Comparison of ENCODE assay signal across 8 mouse cellular contexts in the genomic region with DNA sequence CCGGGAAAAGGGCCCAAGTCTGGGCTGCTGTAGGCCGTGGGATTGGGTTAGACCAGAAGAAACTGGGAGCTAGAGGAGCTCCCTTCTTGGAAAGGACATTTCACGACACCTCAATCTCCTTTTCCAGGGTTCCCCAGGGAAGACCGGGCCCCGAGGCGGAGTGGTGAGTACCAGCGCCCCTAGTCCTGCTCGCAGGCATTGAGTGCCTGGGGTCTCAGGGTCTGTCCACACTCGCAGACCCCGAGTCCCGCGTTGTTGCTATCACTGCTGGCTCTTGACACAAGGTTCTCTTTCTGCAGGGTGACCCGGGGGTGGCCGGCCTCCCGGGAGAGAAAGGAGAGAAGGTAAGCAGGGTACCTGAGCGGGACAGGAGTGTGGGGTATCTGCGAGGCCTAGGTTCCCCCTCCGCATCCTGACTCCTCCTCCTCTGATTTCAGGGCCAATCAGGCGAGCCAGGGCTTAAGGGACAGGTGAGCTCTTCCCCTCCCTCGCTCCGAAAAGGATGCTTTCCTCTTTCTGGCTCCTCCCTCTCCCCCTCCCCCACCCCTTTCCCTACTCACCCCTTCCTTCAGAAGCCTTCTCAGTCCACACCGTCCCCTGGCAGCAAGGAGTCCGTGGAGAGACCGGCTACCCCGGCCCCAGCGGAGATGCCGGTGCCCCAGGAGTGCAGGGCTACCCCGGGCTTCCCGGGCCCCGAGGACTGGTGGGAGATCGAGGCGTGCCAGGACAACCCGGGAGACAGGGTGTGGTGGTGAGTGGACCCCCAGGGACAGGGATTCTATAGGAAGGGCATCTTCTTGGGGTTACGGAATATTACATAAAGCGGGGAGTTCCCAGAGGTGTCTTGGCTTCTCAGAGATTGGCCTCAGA. TPM values are rescaled to one million over a fixed set of nuclear protein-coding genes. Genes with fewer than 3 reads are reported as not detected.
DNase-seq lines count a peak whose midpoint lies in the region; ATAC-seq and TF ChIP-seq lines count a peak whose summit lies in the region.

No protein-coding gene starts in this region.

- H3K36me3 ChIP-seq in hindbrain, embryonic 11.5 days (ENCODE audit: control insufficient read depth, insufficient read depth, low read length) = no peaks in the 10 kb centered on the region

- peak overlapping the region; percentile 8; the same call in 1 of the 2 replicates for H3K4me2 ChIP-seq in hindbrain, embryonic 11.5 days (replicated peaks; ENCODE audit: low read depth, low read length)

- peak; percentile 34 for DNase-seq in layer of hippocampus, adult 9-11 months
- DNase-seq in layer of hippocampus, adult 18-20 months (ENCODE audit: low spot score in 2 of 2) = no peak
- DNase-seq in cerebellum, postnatal 10 days = peak; percentile 41 to 43
- DNase-seq in hindbrain, embryonic 11.5 days (ENCODE audit: low spot score) = peak; percentile 24
- DNase-seq in gastrocnemius, postnatal 25 days = no peak
- no peak for DNase-seq in MN1 (ENCODE audit: low spot score)
- DNase-seq in lung, adult 2 months = no peak

- no peak overlapping the region for H3K4me3 ChIP-seq in hindbrain, embryonic 11.5 days (ENCODE audit: low read depth, low read length)
- peak overlapping the region; percentile 40 for H3K4me3 ChIP-seq in olfactory bulb, adult 2 months (ENCODE audit: insufficient read depth, low read depth, low read length)
- no peak overlapping the region for H3K4me3 ChIP-seq in lung, adult 2 months (replicated peaks; ENCODE audit: extremely low read depth, low read depth, low read length)

- WGBS in hindbrain, embryonic 11.5 days = 11% methylated on average over 33 of the region's 35 CpGs
- WGBS in olfactory bulb, adult 2 months = 31% methylated on average over 35 of the region's 35 CpGs
- WGBS in lung, adult 2 months = 15% methylated on average over 35 of the region's 35 CpGs

- peak; percentile 45; the same call in 1 of the 2 replicates for ATAC-seq in hindbrain, embryonic 11.5 days (ENCODE audit: low FRiP score)

- H3K9me3 ChIP-seq in hindbrain, embryonic 11.5 days (ENCODE audit: control insufficient read depth, low read length) = no peaks in the 10 kb centered on the region

- H3K9ac ChIP-seq in hindbrain, embryonic 11.5 days (ENCODE audit: low read depth, low read length) = no peak overlapping the region

- no peak overlapping the region for H3K27ac ChIP-seq in hindbrain, embryonic 11.5 days (ENCODE audit: low read depth, low read length)
- no peak overlapping the region for H3K27ac ChIP-seq in olfactory bulb, adult 2 months (ENCODE audit: insufficient read depth, low read depth, low read length)

- no peaks in the 10 kb centered on the region for H3K27me3 ChIP-seq in hindbrain, embryonic 11.5 days (ENCODE audit: control insufficient read depth, insufficient read depth, low read length)

- TF ChIP-seq CTCF in olfactory bulb, adult 2 months (IDR thresholded peaks at IDR 0.05; ENCODE audit: insufficient read depth, low read depth, low read length) = no peak
- no peak for TF ChIP-seq CTCF in lung, adult 2 months (IDR thresholded peaks at IDR 0.05; ENCODE audit: insufficient read depth, low read length)

- TF ChIP-seq POLR2A in olfactory bulb, adult 2 months (IDR thresholded peaks at IDR 0.05; ENCODE audit: insufficient read depth, low read depth, low read length) = no peak
- no peak for TF ChIP-seq POLR2A in lung, adult 2 months (IDR thresholded peaks at IDR 0.05; ENCODE audit: borderline replicate concordance, extremely low read depth, low read depth, low read length)

- no peaks in the 10 kb centered on the region for H3K4me1 ChIP-seq in hindbrain, embryonic 11.5 days (replicated peaks; ENCODE audit: control insufficient read depth, insufficient read depth, low read length)
- H3K4me1 ChIP-seq in olfactory bulb, adult 2 months (ENCODE audit: control insufficient read depth, insufficient read depth, low read length) = peaks cover 14% of the 10 kb centered on the region; the same call in 1 of the 2 replicates
- H3K4me1 ChIP-seq in lung, adult 2 months (ENCODE audit: control insufficient read depth, insufficient read depth, low read length) = no peaks in the 10 kb centered on the region

RNA-seq across cellular contexts. Expression of gene Col9a2, which starts 13.5 kb away (rescaled TPM):
- total RNA-seq in layer of hippocampus, adult 18-20 months (2021) = 1 to 10 TPM; 2.2 to 3.6 TPM
- 5.1 and 7.9 TPM in 2 replicates for polyA plus RNA-seq in hindbrain, embryonic 11.5 days (2014; fragmentation: Nextera tagmentation; extraction: Ambion mirVana)
- polyA plus RNA-seq in olfactory bulb, adult 2 months (2012; ENCODE audit: insufficient read depth, insufficient read length, low replicate concordance, missing spikeins) = not detected in 2 replicates
- under 1 TPM; 0.40 to 0.41 TPM for total RNA-seq in gastrocnemius, postnatal 25 days (2021)
- 0.30 TPM in 1 of 2 replicates, not detected in the other for polyA plus RNA-seq in lung, adult 2 months (2012; rRNA removed)

RNA-seq across cellular contexts. Expression of gene Smap2, which starts 35.6 kb away (rescaled TPM):
- total RNA-seq in layer of hippocampus, adult 18-20 months (2021) = 100 to 1,000 TPM; 162 TPM
- 20.4 and 21.9 TPM in 2 replicates for polyA plus RNA-seq in hindbrain, embryonic 11.5 days (2014; fragmentation: Nextera tagmentation; extraction: Ambion mirVana)
- polyA plus RNA-seq in olfactory bulb, adult 2 months (2012; ENCODE audit: insufficient read depth, insufficient read length, low replicate concordance, missing spikeins) = not detected in 2 replicates
- total RNA-seq in gastrocnemius, postnatal 25 days (2021) = 10 to 100 TPM; 14.5 to 15.9 TPM
- 17.6 and 24.9 TPM in 2 replicates for polyA plus RNA-seq in lung, adult 2 months (2012; rRNA removed)

RNA-seq across cellular contexts. Expression of gene Zmpste24, which starts 45.4 kb away (rescaled TPM):
- 10 to 100 TPM; 23.8 to 25.4 TPM for total RNA-seq in layer of hippocampus, adult 18-20 months (2021)
- polyA plus RNA-seq in hindbrain, embryonic 11.5 days (2014; fragmentation: Nextera tagmentation; extraction: Ambion mirVana) = 24.3 and 28.2 TPM in 2 replicates
- not detected in 2 replicates for polyA plus RNA-seq in olfactory bulb, adult 2 months (2012; ENCODE audit: insufficient read depth, insufficient read length, low replicate concordance, missing spikeins)
- 10 to 100 TPM; 16.1 to 17.2 TPM for total RNA-seq in gastrocnemius, postnatal 25 days (2021)
- 17.6 and 23.1 TPM in 2 replicates for polyA plus RNA-seq in lung, adult 2 months (2012; rRNA removed)

RNA-seq across cellular contexts. Expression of gene Tmco2, which starts 56.3 kb away (rescaled TPM):
- not detected for total RNA-seq in layer of hippocampus, adult 18-20 months (2021)
- not detected in 2 replicates for polyA plus RNA-seq in hindbrain, embryonic 11.5 days (2014; fragmentation: Nextera tagmentation; extraction: Ambion mirVana)
- not detected in 2 replicates for polyA plus RNA-seq in olfactory bulb, adult 2 months (2012; ENCODE audit: insufficient read depth, insufficient read length, low replicate concordance, missing spikeins)
- total RNA-seq in gastrocnemius, postnatal 25 days (2021) = not detected
- not detected in 2 replicates for polyA plus RNA-seq in lung, adult 2 months (2012; rRNA removed)

Comparison
In these comparisons a context has a peak if more than half of its experiments do, and no peak if none do; other contexts are left out.
1. DNase-seq: peak in layer of hippocampus, adult 9-11 months (single experiment), cerebellum, postnatal 10 days (2 of 2) and hindbrain, embryonic 11.5 days (single experiment); none in layer of hippocampus, adult 18-20 months (0 of 2), gastrocnemius, postnatal 25 days (single experiment), MN1 (single experiment) and lung, adult 2 months (single experiment).
2. RNA of gene Zmpste24, which starts 45.4 kb away (polyA plus RNA-seq): 24.3 to 28.2 TPM in hindbrain, embryonic 11.5 days and 17.6 to 23.1 TPM in lung, adult 2 months; not detected in olfactory bulb, adult 2 months; every median in the first group is over 10 times any median in the second.